Mouse (Mus musculus): ENCODE measurements around the gene Hyal1.
"Not testable (repeated sequence)": the region's sequence is repeated elsewhere in the genome, so short reads cannot be mapped to it uniquely, and the experiment has no call there.

Gene Hyal1

GRCm38 (mm10) chr9:107550491-107551116 is 26.1 kb upstream of the Hyal1 start:
- no peak for DNase-seq (ENCODE audit: low read depth)

DNA sequence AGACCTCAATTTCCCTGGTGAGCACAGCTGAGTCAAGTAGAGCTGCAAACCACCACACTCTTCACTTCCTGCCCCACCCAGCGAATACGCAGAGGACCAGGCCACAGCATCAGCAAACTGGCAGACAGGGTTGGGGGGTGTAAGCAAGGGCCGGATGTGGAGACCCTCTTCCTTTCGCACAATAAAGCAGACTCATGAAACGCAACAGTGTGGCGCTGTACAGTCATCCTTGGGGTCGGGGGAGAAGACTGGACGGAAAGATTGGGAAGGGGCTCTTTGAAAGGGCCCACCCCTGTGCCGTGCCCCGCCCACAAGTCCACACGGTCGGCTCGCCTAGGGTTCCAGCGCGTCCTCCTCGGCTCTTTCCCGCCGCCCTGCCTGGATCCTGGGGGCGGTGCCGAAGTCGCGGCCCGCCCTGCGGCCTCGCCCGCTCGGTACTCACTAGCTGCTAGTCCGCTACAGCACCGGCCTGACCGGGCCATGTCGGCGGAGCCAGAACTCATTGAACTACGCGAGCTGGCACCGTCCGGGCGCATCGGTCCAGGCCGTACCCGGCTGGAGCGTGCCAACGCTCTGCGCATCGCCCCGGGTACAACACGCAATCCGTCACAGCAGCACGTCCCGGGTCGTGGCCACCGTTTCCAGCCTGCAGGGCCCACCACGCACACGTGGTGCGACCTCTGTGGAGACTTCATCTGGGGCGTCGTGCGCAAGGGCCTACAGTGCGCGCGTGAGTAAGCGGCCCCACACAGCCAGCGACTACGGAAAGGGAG is 25.4 kb upstream of the Hyal1 start, which contains the start of gene Rassf1:
Gene Rassf1, plus strand, starts transcription at position 439 of the 773 bp plus-strand sequence.
- no peak for DNase-seq (ENCODE audit: low read depth)

DNA sequence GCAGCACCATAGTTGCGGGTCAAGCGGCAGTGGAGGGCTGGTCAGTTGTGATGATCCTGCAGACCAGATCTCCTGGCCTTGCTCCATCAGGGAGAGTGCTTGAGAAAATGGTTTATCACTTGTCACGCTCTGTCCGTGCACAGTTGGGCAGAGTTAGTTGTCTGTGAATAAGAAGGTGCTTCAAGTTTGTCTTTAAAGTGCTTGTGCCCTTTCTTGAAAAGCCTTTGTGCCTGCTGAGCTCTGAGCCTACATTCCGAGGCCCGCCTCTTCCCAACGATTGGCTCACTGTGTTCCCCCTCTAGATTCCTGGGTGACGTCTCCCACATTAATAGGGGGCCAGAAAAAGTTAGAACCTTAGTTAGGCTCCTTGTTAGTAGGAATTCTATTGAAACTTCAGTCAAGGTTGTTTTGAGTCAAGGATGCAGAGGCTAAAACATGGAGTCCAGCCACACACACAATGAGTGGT is 24.8 kb upstream of the Hyal1 start:
- DNase-seq (ENCODE audit: low read depth) = no peak

- DNase-seq (ENCODE audit: low read depth) = no peak
Measured at GRCm38 (mm10) chr9:107552690-107553393, 23.9 kb upstream of the Hyal1 start.

DNA sequence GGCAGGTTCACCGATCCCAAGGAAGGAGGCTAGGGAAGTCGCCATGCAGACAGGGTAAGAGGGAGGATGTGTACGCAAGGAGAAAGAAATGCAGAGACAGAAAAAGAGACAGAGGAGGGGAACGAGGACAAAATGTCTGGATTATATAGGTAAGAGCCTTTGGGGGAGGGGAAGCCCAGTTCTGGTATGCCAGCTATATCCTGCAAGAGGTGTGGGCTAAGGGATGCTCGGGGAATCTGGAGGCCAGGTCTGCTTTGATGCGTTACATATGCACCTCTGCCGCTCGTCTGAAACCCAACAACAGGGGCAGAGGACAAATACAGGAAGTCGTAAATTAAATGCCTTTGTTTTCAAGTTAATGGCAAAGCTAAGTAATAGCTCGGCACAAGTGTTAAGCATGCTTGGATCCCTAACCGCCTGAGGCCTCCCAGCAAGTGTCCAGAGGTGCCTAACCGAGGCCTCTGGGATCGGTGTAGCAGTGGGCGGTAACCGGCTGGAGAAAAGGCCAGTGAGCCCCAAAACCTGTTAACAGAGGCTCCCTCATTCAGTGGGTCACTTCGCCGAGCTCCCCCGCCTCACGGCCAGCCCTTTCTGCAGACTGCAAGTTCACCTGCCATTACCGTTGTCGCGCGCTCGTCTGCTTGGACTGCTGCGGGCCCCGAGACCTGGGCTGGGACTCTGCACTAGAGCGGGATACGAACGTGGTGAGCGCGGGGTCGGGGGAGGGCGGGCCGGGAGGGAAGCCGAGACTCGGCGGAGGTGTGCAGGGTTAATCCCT is 23.0 kb upstream of the Hyal1 start:
- DNase-seq (ENCODE audit: low read depth) = no peak

- peak; percentile 95 for DNase-seq (ENCODE audit: low read depth)
Measured at GRCm38 (mm10) chr9:107554319-107554825, 22.4 kb upstream of the Hyal1 start.

- no peak for DNase-seq (ENCODE audit: low read depth)
Measured at GRCm38 (mm10) chr9:107555031-107555457, 21.7 kb upstream of the Hyal1 start.

GRCm38 (mm10) chr9:107555701-107556100 is 21.0 kb upstream of the Hyal1 start:
- no peak for DNase-seq (ENCODE audit: low read depth)

- no peak for DNase-seq (ENCODE audit: low read depth)
Measured at GRCm38 (mm10) chr9:107556346-107556745, 20.4 kb upstream of the Hyal1 start.

DNA sequence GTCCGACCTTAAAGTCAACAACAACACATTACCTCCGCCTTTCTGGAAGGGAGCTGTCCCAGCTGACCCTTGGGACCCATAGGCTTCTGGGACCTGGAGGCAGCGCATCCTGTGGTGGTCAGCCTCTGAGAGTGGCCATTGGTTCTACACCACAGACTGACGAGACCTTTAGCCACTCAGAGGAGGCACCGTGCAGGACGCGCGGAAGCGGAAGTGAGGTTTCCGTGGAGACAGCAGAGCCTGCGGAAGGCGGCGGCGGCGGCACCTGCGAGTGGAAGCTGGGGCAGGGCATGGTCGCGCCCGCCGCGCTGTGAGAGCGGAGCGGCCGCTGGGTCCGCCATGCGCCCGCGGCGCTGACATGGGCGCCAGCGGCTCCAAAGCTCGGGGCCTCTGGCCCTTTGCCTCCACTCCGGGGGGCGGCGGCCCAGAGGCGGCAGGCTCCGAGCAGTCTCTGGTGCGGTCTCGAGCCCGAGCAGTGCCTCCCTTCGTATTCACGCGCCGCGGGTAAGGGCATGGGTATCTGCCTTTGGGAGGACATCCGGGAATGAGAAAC is 13.6 kb upstream of the Hyal1 start, which contains the start of gene Tusc2:
Gene Tusc2, plus strand, starts transcription at position 227 of the 553 bp plus-strand sequence.
- peak; percentile 90 for DNase-seq (ENCODE audit: low read depth)

- DNase-seq (ENCODE audit: low read depth) = not testable (repeated sequence)
Measured at GRCm38 (mm10) chr9:107565556-107565955, 11.2 kb upstream of the Hyal1 start.

- peak; percentile 81 for DNase-seq (ENCODE audit: low read depth)
Measured at GRCm38 (mm10) chr9:107566041-107566709, 10.6 kb upstream of the Hyal1 start.

DNA sequence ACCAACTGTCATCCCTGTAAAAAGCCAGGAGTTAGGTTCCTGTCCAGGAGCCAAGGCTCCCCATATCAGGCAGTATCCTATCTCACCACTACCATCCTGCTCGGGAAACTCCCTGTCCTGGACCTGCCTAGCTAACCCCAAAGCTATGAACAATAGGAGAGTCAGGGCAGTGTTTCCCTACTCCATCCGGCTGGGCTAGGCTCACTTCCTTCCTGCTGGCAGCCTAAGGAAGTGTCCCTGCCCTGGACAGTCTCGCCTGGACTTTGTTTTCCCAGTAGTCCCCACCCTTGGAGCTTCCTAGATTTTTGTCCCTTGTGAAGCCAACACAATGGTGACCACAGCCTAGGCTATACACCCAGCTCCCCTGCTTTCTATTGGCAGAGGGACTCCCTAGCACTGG is 9.9 kb upstream of the Hyal1 start:
- DNase-seq (ENCODE audit: low read depth) = no peak

GRCm38 (mm10) chr9:107567702-107568319 is 8.9 kb upstream of the Hyal1 start, which contains the start of gene Hyal2:
Gene Hyal2, plus strand, starts transcription at chr9:107567945.
- no peak for DNase-seq (ENCODE audit: low read depth)

DNA sequence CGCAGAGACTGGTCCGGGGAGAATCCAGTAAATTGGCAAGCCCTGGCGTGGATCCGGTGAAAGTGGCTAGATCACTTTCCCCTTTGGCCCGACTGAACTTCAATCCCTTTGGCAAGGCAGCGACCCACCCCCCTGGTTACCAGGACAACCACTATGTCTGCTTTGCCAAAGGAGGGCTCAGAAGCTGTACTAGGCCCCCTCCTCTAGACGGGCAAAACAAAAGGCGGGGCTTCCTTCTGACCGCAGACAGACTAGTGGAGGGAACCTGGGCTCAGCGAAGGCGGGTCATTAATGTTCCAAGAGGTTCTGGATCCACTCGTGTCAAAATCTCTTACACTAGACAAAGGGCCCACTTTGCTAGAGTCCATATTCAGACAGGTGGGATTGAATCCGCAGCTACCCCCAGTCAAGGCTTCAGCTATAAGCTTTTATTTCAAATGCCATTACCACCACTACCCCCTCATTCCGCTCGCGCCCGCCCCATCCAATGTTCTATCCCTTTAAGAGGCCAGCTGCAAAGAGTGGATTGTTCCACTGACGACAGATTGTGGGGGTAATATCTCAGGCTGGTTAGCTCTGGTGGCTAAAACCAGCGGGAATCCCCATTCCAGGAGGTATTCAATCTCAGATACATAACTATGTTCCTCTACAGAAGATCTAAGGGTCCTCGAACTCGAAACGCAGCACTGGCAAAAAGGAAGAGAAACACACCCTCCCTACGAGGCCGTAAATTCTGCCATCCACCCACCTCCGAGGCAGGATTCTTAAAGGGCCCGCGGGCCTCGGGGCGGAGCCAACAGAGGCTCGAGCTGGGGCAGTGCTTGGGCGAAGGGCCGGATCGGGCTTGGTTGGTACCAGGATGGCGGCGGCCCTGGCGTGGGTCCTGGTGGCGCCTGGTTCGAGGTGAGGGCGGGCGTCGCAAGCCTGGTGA is 8.1 kb upstream of the Hyal1 start:
- peak; percentile 85 for DNase-seq (ENCODE audit: low read depth)

- DNase-seq (ENCODE audit: low read depth) = no peak
Measured at GRCm38 (mm10) chr9:107569270-107569669, 7.5 kb upstream of the Hyal1 start.

GRCm38 (mm10) chr9:107570016-107570415 is 6.7 kb upstream of the Hyal1 start:
- no peak for DNase-seq (ENCODE audit: low read depth)

GRCm38 (mm10) chr9:107570845-107571244 is 5.9 kb upstream of the Hyal1 start:
- peak; percentile 69 for DNase-seq (ENCODE audit: low read depth)
